Mouse (Mus musculus): ENCODE results near the gene Mdm2. TPM values are rescaled to one million over a fixed set of nuclear protein-coding genes. Genes with fewer than 3 reads are reported as not detected.

Mdm2 gene
- total RNA-seq, 1 experiment from 2014 or later: 67.0 TPM

- ATAC-seq (replicated peaks; ENCODE audit: low read depth, poor library complexity, severe bottlenecking): peak; percentile 23; the same call in 1 of the 2 replicates
Observed at GRCm38 (mm10) chr10:117675096-117676035, 35.2 kb downstream of the Mdm2 start.

- no peak for ATAC-seq (replicated peaks; ENCODE audit: low read depth, poor library complexity, severe bottlenecking)
Observed at GRCm38 (mm10) chr10:117674359-117675019, 36.1 kb downstream of the Mdm2 start.

- ATAC-seq (replicated peaks; ENCODE audit: low read depth, poor library complexity, severe bottlenecking): no peak
Observed at GRCm38 (mm10) chr10:117673913-117674312, 36.6 kb downstream of the Mdm2 start.

- ATAC-seq (replicated peaks; ENCODE audit: low read depth, poor library complexity, severe bottlenecking): no peak
Observed at GRCm38 (mm10) chr10:117672693-117673092, 37.9 kb downstream of the Mdm2 start.

GRCm38 (mm10) chr10:117671930-117672666, 38.5 kb downstream of the Mdm2 start:
- ATAC-seq (replicated peaks; ENCODE audit: low read depth, poor library complexity, severe bottlenecking): no peak

- no peak for ATAC-seq (replicated peaks; ENCODE audit: low read depth, poor library complexity, severe bottlenecking)
Observed at GRCm38 (mm10) chr10:117671266-117671665, 39.3 kb downstream of the Mdm2 start.

GRCm38 (mm10) chr10:117670791-117671190, 39.8 kb downstream of the Mdm2 start:
- ATAC-seq (replicated peaks; ENCODE audit: low read depth, poor library complexity, severe bottlenecking): no peak

- ATAC-seq (replicated peaks; ENCODE audit: low read depth, poor library complexity, severe bottlenecking): no peak
Observed at GRCm38 (mm10) chr10:117670092-117670491, 40.5 kb downstream of the Mdm2 start.

GRCm38 (mm10) chr10:117669449-117670090, 41.0 kb downstream of the Mdm2 start:
- ATAC-seq (replicated peaks; ENCODE audit: low read depth, poor library complexity, severe bottlenecking): no peak

GRCm38 (mm10) chr10:117668546-117669300, 41.8 kb downstream of the Mdm2 start:
- ATAC-seq (replicated peaks; ENCODE audit: low read depth, poor library complexity, severe bottlenecking): no peak

GRCm38 (mm10) chr10:117667663-117668507, 42.7 kb downstream of the Mdm2 start:
- ATAC-seq (replicated peaks; ENCODE audit: low read depth, poor library complexity, severe bottlenecking): no peak

GRCm38 (mm10) chr10:117666947-117667630, 43.5 kb downstream of the Mdm2 start:
- no peak for ATAC-seq (replicated peaks; ENCODE audit: low read depth, poor library complexity, severe bottlenecking)

- ATAC-seq (replicated peaks; ENCODE audit: low read depth, poor library complexity, severe bottlenecking): no peak
Observed at GRCm38 (mm10) chr10:117666361-117666760, 44.2 kb downstream of the Mdm2 start.

GRCm38 (mm10) chr10:117665376-117666275, 44.9 kb downstream of the Mdm2 start:
- no peak for ATAC-seq (replicated peaks; ENCODE audit: low read depth, poor library complexity, severe bottlenecking)

GRCm38 (mm10) chr10:117664926-117665209, 45.7 kb downstream of the Mdm2 start:
- ATAC-seq (replicated peaks; ENCODE audit: low read depth, poor library complexity, severe bottlenecking): no peak

- ATAC-seq (replicated peaks; ENCODE audit: low read depth, poor library complexity, severe bottlenecking): no peak
Observed at GRCm38 (mm10) chr10:117664208-117664925, 46.2 kb downstream of the Mdm2 start.

GRCm38 (mm10) chr10:117663865-117664200, 46.7 kb downstream of the Mdm2 start:
- no peak for ATAC-seq (replicated peaks; ENCODE audit: low read depth, poor library complexity, severe bottlenecking)
